Mouse (Mus musculus): ENCODE results near the gene Gpx1.

- TF ChIP-seq CTCF (IDR thresholded peaks at IDR 0.05; ENCODE audit: low read depth, low read length) (no peak), POLR2A (IDR thresholded peaks at IDR 0.05; ENCODE audit: extremely low read depth, insufficient read depth, low read length) (no peak)
Observed at GRCm38 (mm10) chr9:108307021-108307807, 31.5 kb upstream of the Gpx1 start.

Data from liver, adult 2 months (tissue).